Mouse (Mus musculus) stomach, embryonic 15.5 days (tissue): ENCODE data around the gene Gm42878. TPM values are rescaled to one million over a fixed set of nuclear protein-coding genes. Genes with fewer than 3 reads are reported as not detected.

ENCODE experiments used
- ATAC-seq: fragments of 200-750 bp; cut with Nextera tagmentation; 2 replicates; pipeline ENCODE4 v1.8.0; 2017; ENCODE audit warnings: low read depth, moderate number of reproducible peaks, moderate TSS enrichment; ENCODE audit not compliant: insufficient read depth, low FRiP score
- H3K27ac ChIP-seq: fragments of 300-500 bp; sonication (generic); 2 replicates; pipeline ENCODE4 v1.5.1; 2015; ENCODE audit warnings: mild to moderate bottlenecking, inconsistent platforms
- H3K27me3 ChIP-seq: fragments of 300-500 bp; sonication (generic); replicated peaks from 2 replicates; pipeline ENCODE4 v1.6.1; 2015; ENCODE audit warnings: inconsistent platforms
- H3K36me3 ChIP-seq: fragments of 300-500 bp; sonication (generic); 2 replicates; pipeline ENCODE4 v1.6.1; 2015; ENCODE audit warnings: inconsistent platforms
- H3K4me1 ChIP-seq: fragments of 300-500 bp; sonication (generic); 2 replicates; pipeline ENCODE4 v1.6.1; 2015; ENCODE audit warnings: inconsistent platforms
- H3K4me2 ChIP-seq: fragments of 300-500 bp; sonication (generic); 2 replicates; pipeline ENCODE4 v1.6.1; 2015; ENCODE audit warnings: mild to moderate bottlenecking, inconsistent platforms
- H3K4me3 ChIP-seq: fragments of 300-500 bp; sonication (generic); replicated peaks from 2 replicates; pipeline ENCODE4 v1.5.1; 2015; ENCODE audit warnings: inconsistent platforms
- H3K9ac ChIP-seq: fragments of 300-500 bp; sonication (generic); 2 replicates; pipeline ENCODE4 v1.6.1; 2015; ENCODE audit warnings: inconsistent platforms
- H3K9me3 ChIP-seq: fragments of 300-500 bp; sonication (generic); 2 replicates; pipeline ENCODE4 v1.6.1; 2016; ENCODE audit warnings: inconsistent platforms
- whole genome bisulfite sequencing: fragments of 180-500 bp; shearing (Covaris S2); methylation state at CpG from one replicate; pipeline ENCODE4 v1.1.7; 2015; 5-methylcytosine and 5-hydroxymethylcytosine counted together
- polyA plus RNA-seq: library from polyadenylated mRNA; unstranded; fragments of >200 nt; fragmentation: Nextera tagmentation; extraction: Ambion mirVana; gene quantifications from 2 replicates; pipeline ENCODE4 v1.2.1, GENCODE M21; 2015

Gene Gm42878
- polyA plus RNA-seq, 1 experiment from 2014 or later: not detected

DNA sequence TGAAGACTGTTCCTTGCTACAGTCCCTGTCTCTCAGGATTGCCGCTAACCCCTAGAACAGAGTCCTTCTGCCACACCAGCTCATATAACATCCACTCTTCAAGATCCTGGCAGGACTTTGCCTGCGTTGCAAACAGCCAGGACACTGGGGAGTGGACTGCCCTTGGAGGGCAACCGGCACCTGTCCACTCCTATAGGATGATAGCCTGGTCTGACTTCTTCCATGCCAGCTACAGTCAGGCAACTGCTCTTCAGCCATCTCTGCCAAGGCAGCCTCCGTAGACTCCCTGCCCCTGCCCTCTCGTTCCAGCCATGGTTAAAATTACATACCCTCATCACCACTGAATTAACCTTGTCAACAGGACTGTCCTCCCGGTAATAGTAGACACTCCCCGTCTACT, 3.9 kb upstream of the Gm42878 start:
- Histone ChIP-seq H3K27ac (no peak overlapping the region), H3K4me1 (peaks cover 10% of the 10 kb centered on the region), H3K27me3 (no peaks in the 10 kb centered on the region), H3K9ac (no peak overlapping the region), H3K36me3 (no peaks in the 10 kb centered on the region), H3K4me3 (no peak overlapping the region), H3K9me3 (no peaks in the 10 kb centered on the region), H3K4me2 (no peak overlapping the region)
- WGBS: 83% methylated on average over 7 of the region's 7 CpGs
- ATAC-seq: no peak

DNA sequence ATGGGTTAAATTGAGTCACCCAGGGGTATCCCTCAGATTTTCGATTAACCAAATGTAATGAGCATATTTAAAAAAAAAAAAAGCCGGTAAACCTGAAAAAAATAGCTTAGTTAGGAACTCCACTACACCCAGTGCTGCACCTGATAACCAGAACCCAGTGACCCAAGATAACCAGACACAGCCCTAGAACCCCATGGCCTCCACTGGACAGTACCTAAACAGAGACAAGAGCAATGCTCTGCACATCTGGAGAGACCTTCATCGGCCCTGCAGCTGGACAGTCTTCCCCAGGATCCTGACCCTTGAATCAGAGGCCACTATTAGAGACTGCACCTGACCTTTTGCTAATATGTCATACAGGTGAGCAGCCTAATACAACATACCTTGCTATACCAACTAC, 1.8 kb upstream of the Gm42878 start:
- Histone ChIP-seq H3K4me2 (no peak overlapping the region), H3K4me1 (peaks cover 11% of the 10 kb centered on the region), H3K27me3 (no peaks in the 10 kb centered on the region), H3K9me3 (no peaks in the 10 kb centered on the region), H3K9ac (no peak overlapping the region), H3K36me3 (no peaks in the 10 kb centered on the region), H3K4me3 (no peak overlapping the region), H3K27ac (no peak overlapping the region)
- ATAC-seq: no peak
- WGBS: 91% methylated on average over 3 of the region's 3 CpGs

DNA sequence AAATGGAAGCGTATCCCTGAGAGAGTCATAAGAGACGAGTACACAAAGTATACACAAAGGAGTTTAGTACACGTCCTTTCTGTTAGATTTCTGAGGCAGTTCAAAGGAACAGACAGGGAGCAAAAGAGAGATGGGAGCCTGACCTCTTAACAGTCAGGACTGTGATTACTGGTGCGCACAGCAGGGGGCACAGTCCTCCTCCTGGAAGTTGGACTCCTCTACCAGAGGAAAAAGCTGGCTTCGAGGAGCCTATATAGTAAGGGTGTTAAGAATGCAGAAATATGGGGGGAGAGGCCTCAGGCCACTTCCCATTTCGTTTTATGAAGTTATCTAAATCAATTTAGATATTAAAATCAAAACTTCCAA, 1.2 kb upstream of the Gm42878 start:
- H3K9me3 ChIP-seq: no peaks in the 10 kb centered on the region
- peak overlapping the region; percentile 99 for H3K4me3 ChIP-seq
- 29% methylated on average over 6 of the region's 6 CpGs for WGBS
- H3K27me3 ChIP-seq: no peaks in the 10 kb centered on the region
- H3K9ac ChIP-seq: peak overlapping the region; percentile 95; the same call in 1 of the 2 replicates
- H3K4me2 ChIP-seq: peak overlapping the region; percentile 78
- peaks cover 11% of the 10 kb centered on the region for H3K4me1 ChIP-seq
- no peaks in the 10 kb centered on the region for H3K36me3 ChIP-seq
- peak overlapping the region; percentile 94; the same call in 1 of the 2 replicates for H3K27ac ChIP-seq
- no peak for ATAC-seq

DNA sequence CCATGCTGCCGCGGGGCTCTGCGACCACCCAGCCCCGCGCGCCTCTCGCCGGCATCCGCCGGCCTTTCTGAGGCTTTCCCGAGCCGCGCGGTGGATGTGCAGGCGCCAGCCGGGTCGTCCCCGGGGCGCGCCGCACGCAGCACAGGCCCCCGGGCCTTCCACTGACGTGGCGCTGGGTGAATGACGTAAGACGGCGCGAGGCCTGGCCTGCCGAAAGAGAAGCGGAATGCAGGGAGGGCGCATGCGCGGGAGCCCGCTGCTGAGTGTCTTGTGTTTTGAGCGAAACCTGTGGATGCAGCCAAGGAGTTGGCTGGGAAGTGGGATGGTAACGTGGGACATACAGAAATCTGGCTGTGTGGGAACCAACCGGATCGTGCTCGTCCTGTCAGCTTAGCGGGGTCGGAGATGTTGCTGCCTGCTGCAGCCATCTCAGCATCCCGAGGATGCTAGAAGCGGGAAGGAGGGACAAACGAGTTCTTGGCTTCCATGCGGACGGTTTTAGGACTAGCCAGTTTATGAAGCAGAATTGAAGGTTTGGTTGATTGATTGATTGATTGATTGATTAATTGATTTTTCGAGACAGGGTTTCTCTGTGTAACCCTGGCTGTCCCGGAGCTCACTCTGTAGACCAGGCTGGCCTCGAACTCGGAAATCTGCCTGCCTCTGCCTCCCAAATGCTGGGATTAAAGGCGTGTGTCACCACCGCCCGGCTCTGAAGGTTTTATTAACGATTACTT, 679 bp upstream of the Gm42878 start, which contains the start of gene Mapkapk5:
Mapkapk5 (minus strand) TSS at position 113 of the 737 bp plus-strand sequence.
- peak within 1 kb of the TSS; percentile 99 for H3K4me3 ChIP-seq
- H3K9me3 ChIP-seq: no peaks in the 10 kb centered on the region
- no peaks in the 10 kb centered on the region for H3K36me3 ChIP-seq
- H3K9ac ChIP-seq: peak within 1 kb of the TSS; percentile 95
- peak; percentile 93 for ATAC-seq
- H3K27me3 ChIP-seq: no peaks in the 10 kb centered on the region
- H3K4me2 ChIP-seq: peak within 1 kb of the TSS; percentile 78
- 1% methylated on average over 55 of the region's 55 CpGs for WGBS
- peaks cover 11% of the 10 kb centered on the region for H3K4me1 ChIP-seq
- peak within 1 kb of the TSS; percentile 94 for H3K27ac ChIP-seq

DNA sequence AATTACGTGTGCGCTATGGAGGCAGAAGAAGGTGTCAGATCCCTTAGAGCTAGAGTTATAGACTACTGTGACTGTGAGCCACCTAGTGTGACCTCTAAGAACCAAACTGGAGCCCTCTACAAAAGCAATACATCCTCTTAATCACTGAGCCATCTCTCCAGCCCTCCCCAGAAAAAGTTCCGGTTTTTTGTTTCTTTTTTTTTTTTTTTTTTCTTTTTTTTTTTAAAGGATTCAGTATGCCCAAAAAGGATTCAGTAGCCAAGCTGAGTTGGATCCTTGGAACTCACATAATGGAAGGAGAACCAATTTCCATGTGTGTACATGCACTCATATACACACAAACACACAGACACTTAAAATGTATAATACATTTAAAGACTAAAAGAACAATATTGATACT, 1.9 kb downstream of the Gm42878 start:
- 85% methylated on average over 3 of the region's 3 CpGs for WGBS
- H3K4me2 ChIP-seq: no peak overlapping the region
- ATAC-seq: no peak

DNA sequence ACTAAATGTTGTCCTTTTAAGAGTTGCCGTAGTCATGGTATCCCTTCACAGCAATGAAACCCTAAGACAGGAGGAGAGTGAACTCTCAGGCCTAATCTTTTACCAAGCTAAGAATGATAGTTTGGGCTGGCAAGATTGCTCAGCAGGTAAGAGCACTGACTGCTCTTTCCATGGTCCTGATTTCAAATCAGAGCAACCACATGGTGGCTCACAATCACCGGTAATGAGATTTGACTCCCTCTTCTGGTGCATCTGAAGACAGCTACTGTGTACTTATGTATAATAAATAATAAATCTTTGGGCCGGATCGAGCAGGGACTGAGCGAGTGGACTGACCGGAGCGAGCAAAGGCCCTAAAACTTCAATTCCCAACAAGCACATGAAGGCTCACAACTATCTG, 4.0 kb downstream of the Gm42878 start:
- no peak overlapping the region for H3K4me3 ChIP-seq
- H3K27me3 ChIP-seq: no peaks in the 10 kb centered on the region
- H3K9ac ChIP-seq: no peak overlapping the region
- H3K27ac ChIP-seq: no peak overlapping the region
- 81% methylated on average over 7 of the region's 7 CpGs for WGBS
- H3K4me2 ChIP-seq: no peak overlapping the region
- H3K9me3 ChIP-seq: no peaks in the 10 kb centered on the region
- peaks cover 8% of the 10 kb centered on the region for H3K4me1 ChIP-seq
- H3K36me3 ChIP-seq: peaks cover 5% of the 10 kb centered on the region; the same call in 1 of the 2 replicates
- ATAC-seq: no peak

More for the DNA sequence above, 1.9 kb downstream of the Gm42878 start:
- H3K9ac ChIP-seq: no peak overlapping the region
- H3K4me3 ChIP-seq: no peak overlapping the region
- H3K27me3 ChIP-seq: no peaks in the 10 kb centered on the region
- no peaks in the 10 kb centered on the region for H3K36me3 ChIP-seq
- no peak overlapping the region for H3K27ac ChIP-seq
- H3K9me3 ChIP-seq: no peaks in the 10 kb centered on the region
- peaks cover 11% of the 10 kb centered on the region for H3K4me1 ChIP-seq

DNA sequence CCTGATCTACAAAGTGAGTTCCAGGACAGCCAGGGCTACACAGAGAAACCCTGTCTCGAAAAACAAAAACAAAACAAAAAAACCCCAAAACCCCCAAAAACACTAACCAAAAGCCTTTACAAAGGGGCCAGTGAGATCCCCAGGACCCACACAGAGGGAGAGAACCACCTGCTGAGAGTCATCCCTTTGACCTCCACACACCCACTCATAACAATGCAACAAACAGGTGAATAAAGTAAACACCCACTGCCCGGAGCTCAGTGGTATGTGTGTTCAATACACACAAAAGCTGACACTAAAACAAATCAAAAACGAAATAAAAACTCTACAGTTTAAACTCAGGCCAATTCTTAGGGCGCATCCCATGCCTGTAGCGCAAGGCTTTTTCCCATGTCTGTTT, 5.2 kb downstream of the Gm42878 start:
- no peaks in the 10 kb centered on the region for H3K27me3 ChIP-seq
- H3K9me3 ChIP-seq: no peaks in the 10 kb centered on the region
- H3K9ac ChIP-seq: no peak overlapping the region
- ATAC-seq: no peak
- H3K4me3 ChIP-seq: no peak overlapping the region
- no peak overlapping the region for H3K4me2 ChIP-seq
- H3K27ac ChIP-seq: no peak overlapping the region
- peaks cover 8% of the 10 kb centered on the region for H3K4me1 ChIP-seq
- WGBS: 84% methylated on average over 5 of the region's 5 CpGs
- H3K36me3 ChIP-seq: peaks cover 16% of the 10 kb centered on the region; the same call in 1 of the 2 replicates

DNA sequence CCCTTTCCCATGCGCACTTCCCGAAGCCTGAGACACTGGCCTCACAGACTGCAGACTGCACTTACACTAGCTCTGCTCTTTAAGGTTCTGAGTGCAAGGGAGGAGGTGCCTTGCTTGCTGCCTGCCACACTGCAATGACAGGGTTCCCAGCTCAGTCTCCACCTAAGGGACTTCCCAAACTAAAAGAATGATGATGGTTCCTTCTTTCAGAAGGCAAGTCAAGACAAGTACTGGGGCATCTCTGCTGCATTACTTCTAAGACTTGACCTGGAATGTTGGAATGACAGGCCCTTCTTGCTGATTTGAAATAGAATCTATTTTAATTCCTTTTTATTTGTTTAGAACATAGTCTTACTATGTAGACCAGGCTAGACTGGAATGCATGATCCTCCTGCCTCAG, 7.7 kb downstream of the Gm42878 start:
- Histone ChIP-seq H3K36me3 (peaks cover 37% of the 10 kb centered on the region), H3K4me3 (no peak overlapping the region), H3K27ac (no peak overlapping the region), H3K4me2 (no peak overlapping the region), H3K27me3 (no peaks in the 10 kb centered on the region), H3K4me1 (no peaks in the 10 kb centered on the region), H3K9me3 (no peaks in the 10 kb centered on the region), H3K9ac (no peak overlapping the region)
- ATAC-seq: no peak
- 90% methylated on average over 2 of the region's 2 CpGs for WGBS

DNA sequence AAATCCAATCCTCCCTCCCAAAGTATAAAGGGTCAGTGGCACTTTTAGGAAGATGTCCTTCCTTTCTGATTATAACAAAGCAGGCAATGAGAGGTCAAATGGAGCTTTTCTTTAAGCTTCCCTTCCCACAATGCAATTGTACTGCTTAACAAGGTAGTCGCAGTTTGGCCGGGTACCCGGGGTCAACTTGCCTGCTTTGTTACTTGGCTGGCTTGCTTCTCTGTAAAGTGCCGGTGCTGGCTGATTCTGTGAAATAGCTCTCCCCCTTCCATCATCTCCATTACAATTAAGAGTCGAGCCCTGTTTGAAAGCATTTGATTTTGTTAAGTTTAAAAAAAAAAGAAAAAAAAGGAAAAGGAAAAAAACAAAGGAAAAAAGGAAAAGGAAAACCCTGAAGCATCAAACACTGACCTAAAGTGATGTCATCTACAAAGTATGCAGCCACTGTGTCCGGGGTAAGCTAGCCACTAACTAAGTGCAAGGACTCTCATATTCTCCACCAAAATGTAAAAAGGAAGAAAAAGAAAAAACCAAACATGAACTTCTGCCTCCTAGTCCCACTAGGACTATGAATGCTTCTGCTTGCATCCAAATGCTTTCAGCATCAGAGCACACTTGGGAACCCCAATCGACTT, 8.2 kb downstream of the Gm42878 start:
- Histone ChIP-seq H3K36me3 (peaks cover 43% of the 10 kb centered on the region), H3K4me3 (no peak overlapping the region), H3K4me2 (no peak overlapping the region), H3K27ac (no peak overlapping the region), H3K9me3 (no peaks in the 10 kb centered on the region), H3K9ac (no peak overlapping the region), H3K4me1 (no peaks in the 10 kb centered on the region), H3K27me3 (no peaks in the 10 kb centered on the region)
- no peak for ATAC-seq
- 69% methylated on average over 7 of the region's 7 CpGs for WGBS

DNA sequence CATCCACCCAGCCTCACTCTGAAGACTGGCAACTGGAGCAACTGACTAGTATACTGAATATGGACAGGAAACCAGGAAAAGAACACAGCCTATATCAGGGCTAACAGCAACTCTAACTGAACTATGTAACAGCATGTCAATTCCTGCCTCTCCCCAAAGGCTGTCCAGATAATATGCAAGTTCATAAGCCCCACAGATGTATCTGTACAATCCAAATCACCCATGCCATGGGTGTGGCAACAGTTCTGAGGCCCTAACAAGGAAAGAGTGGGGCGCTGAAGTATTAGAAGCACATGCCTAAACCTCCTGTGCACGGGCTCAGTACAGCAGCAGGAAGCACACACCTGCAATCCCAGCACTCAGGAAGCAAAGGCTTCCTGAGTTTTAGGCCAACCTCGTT, 10.2 kb downstream of the Gm42878 start:
- H3K27ac ChIP-seq: no peak overlapping the region
- 86% methylated on average over 3 of the region's 3 CpGs for WGBS
- no peaks in the 10 kb centered on the region for H3K9me3 ChIP-seq
- H3K4me1 ChIP-seq: no peaks in the 10 kb centered on the region
- ATAC-seq: peak; percentile 43; the same call in 1 of the 2 replicates
- no peak overlapping the region for H3K4me2 ChIP-seq
- peaks cover 56% of the 10 kb centered on the region for H3K36me3 ChIP-seq
- no peaks in the 10 kb centered on the region for H3K27me3 ChIP-seq
- H3K9ac ChIP-seq: no peak overlapping the region
- H3K4me3 ChIP-seq: no peak overlapping the region

DNA sequence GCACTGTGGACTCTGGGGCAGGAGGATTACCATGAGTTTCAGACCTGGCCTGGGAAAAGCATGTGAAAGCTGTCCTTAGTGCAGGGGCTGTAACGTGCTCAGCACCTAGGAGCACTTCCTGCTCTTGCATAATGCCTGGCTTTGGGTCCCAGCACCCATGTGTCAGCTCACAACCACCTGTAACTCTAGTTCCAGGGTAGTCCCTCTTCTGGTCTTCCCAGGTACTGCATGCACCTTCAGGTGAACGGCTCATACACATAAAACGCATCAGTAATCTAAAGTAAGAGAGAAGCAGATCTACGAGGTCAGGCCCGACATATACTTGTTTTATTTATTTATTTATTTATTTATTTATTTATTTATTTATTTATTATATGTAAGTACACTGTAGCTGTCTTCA, 10.8 kb downstream of the Gm42878 start:
- whole genome bisulfite sequencing: 88% methylated on average over 5 of the region's 5 CpGs
- ATAC-seq: no peak
- Histone ChIP-seq H3K4me3 (no peak overlapping the region), H3K9ac (no peak overlapping the region), H3K36me3 (peaks cover 56% of the 10 kb centered on the region), H3K9me3 (no peaks in the 10 kb centered on the region), H3K4me2 (no peak overlapping the region), H3K4me1 (no peaks in the 10 kb centered on the region), H3K27ac (no peak overlapping the region), H3K27me3 (no peaks in the 10 kb centered on the region)

DNA sequence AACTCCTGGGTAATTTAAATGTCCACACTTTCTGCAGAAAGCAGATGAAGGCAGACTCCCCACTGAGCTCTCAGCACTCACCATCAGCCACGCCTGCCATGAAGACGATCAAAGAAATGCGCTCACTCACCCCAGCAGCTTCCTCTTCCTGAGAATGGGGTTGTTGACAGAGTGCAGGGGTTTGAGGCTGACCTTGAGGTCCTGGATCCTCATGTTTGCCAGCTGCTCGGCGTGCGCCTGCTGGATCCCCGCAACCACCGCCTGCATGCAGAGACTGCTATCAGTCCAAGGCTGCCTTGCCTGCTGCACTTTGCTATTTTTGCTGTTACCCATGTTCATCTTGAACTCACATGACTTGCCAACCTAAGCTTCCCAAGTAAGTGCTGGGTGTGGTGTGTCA, 18.3 kb downstream of the Gm42878 start:
- ATAC-seq: no peak
- Histone ChIP-seq H3K4me3 (no peak overlapping the region), H3K36me3 (peaks cover 58% of the 10 kb centered on the region), H3K4me2 (no peak overlapping the region), H3K4me1 (no peaks in the 10 kb centered on the region), H3K9ac (no peak overlapping the region), H3K9me3 (no peaks in the 10 kb centered on the region), H3K27ac (no peak overlapping the region), H3K27me3 (no peaks in the 10 kb centered on the region)
- 83% methylated on average over 8 of the region's 8 CpGs for WGBS
